Mouse (Mus musculus) spleen, adult 2 months (tissue): ENCODE measurements at regions not wholly inside any gene's neighbourhood (a gene's known extent, or its start where the extent isn't known, plus 50 kb on each side); places are given as distances from the start of the nearest gene placed in this dataset.

Experiments used
- DNase-seq, 2 experiments: peaks; one replicate each; pipeline versions ENCODE4 v3.0.0 to v3.0.0-alpha.2; 2012 to 2021; ENCODE audit warnings: low spot score in 2 of 2, low read depth in 1 of 2
- H3K27ac ChIP-seq: fragments of 200-500 bp; 2 replicates; pipeline ENCODE4 v1.5.1; 2012; ENCODE audit warnings: low read length, inconsistent platforms; ENCODE audit not compliant: insufficient read depth
- H3K27me3 ChIP-seq: fragments of 200-500 bp; 2 replicates; pipeline ENCODE4 v1.6.1; 2012; ENCODE audit warnings: mild to moderate bottlenecking, moderate library complexity, low read length, inconsistent platforms; ENCODE audit not compliant: control insufficient read depth, insufficient read depth
- H3K36me3 ChIP-seq: fragments of 200-500 bp; 2 replicates; pipeline ENCODE4 v1.6.1; 2012; ENCODE audit warnings: mild to moderate bottlenecking, low read length, inconsistent platforms; ENCODE audit not compliant: control insufficient read depth, insufficient read depth
- H3K4me1 ChIP-seq: fragments of 200-500 bp; 2 replicates; pipeline ENCODE4 v1.6.1; 2011; ENCODE audit warnings: inconsistent platforms; ENCODE audit not compliant: control insufficient read depth, insufficient read depth, insufficient read length
- H3K4me3 ChIP-seq: fragments of 200-500 bp; 2 replicates; pipeline ENCODE4 v1.5.1; 2011; ENCODE audit warnings: mild to moderate bottlenecking, inconsistent platforms; ENCODE audit not compliant: insufficient read depth, insufficient read length; ENCODE audit errors: extremely low read depth
- CTCF ChIP-seq: fragments of 200-500 bp; IDR thresholded peaks from 2 replicates; pipeline ENCODE4 v1.5.1; 2011; ENCODE audit warnings: mild to moderate bottlenecking, inconsistent platforms; ENCODE audit not compliant: insufficient read depth, insufficient read length, insufficient replicate concordance; ENCODE audit errors: extremely low read depth
- POLR2A ChIP-seq: fragments of 200-500 bp; IDR thresholded peaks from 2 replicates; pipeline ENCODE4 v1.6.1; 2011; ENCODE audit warnings: low read depth, low read length, inconsistent platforms
- WGBS: fragments of 180-500 bp; shearing (Covaris S2); methylation state at CpG from one replicate; pipeline ENCODE4 v1.1.7; 2018; 5-methylcytosine and 5-hydroxymethylcytosine counted together

DNA sequence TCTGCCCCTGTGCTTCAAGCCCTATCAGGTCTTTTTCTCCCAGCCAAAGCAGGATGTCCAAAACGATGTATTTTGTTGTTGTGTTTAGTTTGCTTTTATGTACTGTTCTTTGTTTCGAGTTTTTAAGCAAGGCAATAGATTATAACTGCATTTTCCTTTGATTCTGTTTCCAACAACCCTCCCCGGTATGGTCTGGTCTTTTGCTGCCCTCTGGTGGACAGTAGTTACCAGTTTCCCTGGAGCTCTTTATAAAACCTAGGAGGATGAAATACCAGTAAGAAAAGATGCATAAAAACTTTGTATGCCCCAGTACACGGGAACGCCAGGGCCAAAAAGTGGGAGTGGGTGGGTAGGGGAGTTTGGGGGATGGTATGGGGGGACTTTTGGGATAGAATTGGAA, 73.9 kb upstream of the Itm2a start:
- 11% methylated on average over 5 of the region's 5 CpGs for WGBS
- Histone ChIP-seq H3K36me3 (no peaks in the 10 kb centered on the region), H3K4me1 (no peaks in the 10 kb centered on the region), H3K4me3 (no peak overlapping the region), H3K27me3 (no peaks in the 10 kb centered on the region), H3K27ac (no peak overlapping the region)
- no peak for TF ChIP-seq CTCF
- TF ChIP-seq POLR2A = no peak
- DNase-seq = peak in 1 of 2 experiments; percentile 9

DNA sequence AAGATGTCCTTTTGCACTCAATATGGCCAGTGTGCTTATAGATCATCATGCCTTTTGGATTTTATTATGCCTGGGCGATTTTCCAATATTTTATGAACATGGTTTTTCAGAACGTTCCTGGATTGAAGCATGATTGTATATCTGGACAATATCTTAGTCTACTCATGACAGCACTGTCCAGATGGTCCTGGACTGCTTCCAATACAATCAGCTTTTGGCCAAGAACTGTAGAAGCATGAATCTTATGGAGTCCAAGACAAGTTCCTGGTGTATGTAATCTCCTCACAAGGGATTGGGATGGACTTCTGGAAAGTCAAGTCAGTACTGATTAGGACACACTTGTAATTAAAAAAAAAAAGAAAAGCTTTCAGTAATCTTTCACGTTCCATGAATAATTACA, 66.1 kb upstream of the Itm2a start:
- DNase-seq = no peak
- Histone ChIP-seq H3K27me3 (no peaks in the 10 kb centered on the region), H3K4me1 (no peaks in the 10 kb centered on the region), H3K36me3 (no peaks in the 10 kb centered on the region), H3K27ac (no peak overlapping the region), H3K4me3 (no peak overlapping the region)
- 79% methylated on average over 3 of the region's 3 CpGs for WGBS
- TF ChIP-seq CTCF = no peak
- no peak for TF ChIP-seq POLR2A
